In the genomic region with DNA sequence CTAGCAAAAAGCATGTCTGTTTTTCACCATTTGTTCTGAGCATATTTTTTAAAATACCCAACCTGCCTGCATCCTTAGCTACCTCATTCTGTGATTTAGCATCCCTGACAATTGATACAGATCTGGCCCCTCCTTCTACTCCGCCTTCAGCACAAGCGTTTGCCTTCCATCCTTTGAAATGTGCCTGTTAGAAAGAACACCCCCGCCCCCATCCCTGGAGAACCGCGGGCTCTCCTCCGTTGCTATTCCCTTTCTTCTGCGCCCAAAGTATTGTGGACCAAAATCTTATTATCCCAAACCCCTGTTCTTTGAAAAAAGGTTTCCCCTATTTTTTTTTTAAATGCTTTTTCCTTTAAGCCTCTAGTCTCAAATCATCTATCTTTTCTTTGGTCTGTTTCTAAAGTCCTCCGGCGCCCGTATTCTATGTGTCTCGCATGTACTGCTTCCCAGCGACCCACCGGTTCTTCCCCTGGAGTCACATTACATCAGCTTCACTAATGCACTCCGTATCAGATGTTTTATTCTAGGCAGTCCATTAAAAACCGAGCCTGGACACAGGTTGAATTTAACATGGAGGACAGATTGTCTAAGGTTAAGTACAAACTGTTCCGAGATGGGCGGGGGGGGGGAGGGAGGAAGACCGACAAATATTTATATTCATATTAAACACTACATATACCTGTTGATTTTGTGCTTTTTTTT, we compare ENCODE assay signal across 9 mouse cellular contexts. TPM values are rescaled to one million over a fixed set of nuclear protein-coding genes. Genes with fewer than 3 reads are reported as not detected.
DNase-seq lines count a peak whose midpoint lies in the region; ATAC-seq and TF ChIP-seq lines count a peak whose summit lies in the region.
"Had no signal": no experiment of that assay in that cellular context is flagged by ENCODE, and none has a peak within 500 bp of the region (broad histone marks: within the 10 kb centered on the region; RNA-seq: fewer than 3 reads in every experiment).

No protein-coding gene starts in this region.

- no peaks in the 10 kb centered on the region for H3K9me3 ChIP-seq in lung, postnatal 0 days (ENCODE audit: low read length)
- H3K9me3 ChIP-seq in neural tube, embryonic 11.5 days (ENCODE audit: control insufficient read depth, low read length), result no peaks in the 10 kb centered on the region

- H3K4me1 ChIP-seq in lung, postnatal 0 days (ENCODE audit: insufficient read depth, low read depth, low read length), result peaks cover 9% of the 10 kb centered on the region
- no peaks in the 10 kb centered on the region for H3K4me1 ChIP-seq in embryonic fibroblast, embryonic 13.5 days (ENCODE audit: control insufficient read depth, insufficient read depth, low read length)
- peaks cover 3% of the 10 kb centered on the region; the same call in 1 of the 2 replicates for H3K4me1 ChIP-seq in neural tube, embryonic 11.5 days (ENCODE audit: control insufficient read depth, insufficient read depth, low read length)

- no peak for ATAC-seq in lung, postnatal 0 days
- peak; percentile 21; the same call in 1 of the 2 replicates for ATAC-seq in neural tube, embryonic 11.5 days (ENCODE audit: insufficient read depth, low FRiP score, low TSS enrichment)

- WGBS in lung, postnatal 0 days, result 1% methylated on average over 18 of the region's 18 CpGs
- WGBS in neural tube, embryonic 11.5 days, result under 1% methylated on average over 18 of the region's 18 CpGs

- no peak for TF ChIP-seq CTCF in lung, postnatal 0 days (IDR thresholded peaks at IDR 0.05)
- no peak for TF ChIP-seq CTCF in embryonic fibroblast, embryonic 13.5 days (IDR thresholded peaks at IDR 0.05; ENCODE audit: borderline replicate concordance, insufficient read depth, low read length)
- TF ChIP-seq CTCF in left cerebral cortex, adult 2 months (IDR thresholded peaks at IDR 0.05), result no peak

- no peak for TF ChIP-seq EP300 in lung, postnatal 0 days (IDR thresholded peaks at IDR 0.05)

- H3K4me2 ChIP-seq in lung, postnatal 0 days (replicated peaks; ENCODE audit: low read depth, low read length), result peak overlapping the region; percentile 64
- peak overlapping the region; percentile 95 for H3K4me2 ChIP-seq in neural tube, embryonic 11.5 days (ENCODE audit: low read depth)

- H3K27me3 ChIP-seq in lung, postnatal 0 days (replicated peaks; ENCODE audit: insufficient read depth, low read length), result 0 out of 2 replicates have a peak, but pooled peaks cover 16% of the 10 kb centered on the region
- no peaks in the 10 kb centered on the region for H3K27me3 ChIP-seq in neural tube, embryonic 11.5 days (ENCODE audit: control insufficient read depth, insufficient read depth, low read length)

- DNase-seq in lung, postnatal 0 days (ENCODE audit: low spot score), result no peak
- DNase-seq in lung, postnatal 36 days, result no peak
- DNase-seq in left cerebral cortex, adult 2 months (ENCODE audit: extremely low spot score in 1 of 2, low spot score in 2 of 2), result peak; percentile 47 to 54
- DNase-seq in neural tube, embryonic 11.5 days (ENCODE audit: low spot score), result peak; percentile 47
- no peak for DNase-seq in adrenal gland, adult 8-10 months
- no peak for DNase-seq in gastrocnemius, adult 18-20 months (ENCODE audit: low spot score)
- DNase-seq in thymus, postnatal 10 days (ENCODE audit: low spot score in 2 of 2), result no peak

- H3K36me3 ChIP-seq in lung, postnatal 0 days (ENCODE audit: insufficient read depth, low read length), result no peaks in the 10 kb centered on the region
- no peaks in the 10 kb centered on the region for H3K36me3 ChIP-seq in neural tube, embryonic 11.5 days (ENCODE audit: control insufficient read depth, insufficient read depth, low read length)

- no peak for TF ChIP-seq POLR2A in embryonic fibroblast, embryonic 13.5 days (IDR thresholded peaks at IDR 0.05; ENCODE audit: low read depth, low read length)

- peak overlapping the region; percentile 34 for H3K4me3 ChIP-seq in lung, postnatal 0 days (ENCODE audit: low read depth, low read length)
- H3K4me3 ChIP-seq in embryonic fibroblast, embryonic 13.5 days (ENCODE audit: insufficient read depth, low read length), result peak overlapping the region; percentile 64
- H3K4me3 ChIP-seq in left cerebral cortex, adult 2 months, result peak overlapping the region; percentile 75
- peak overlapping the region; percentile 69 for H3K4me3 ChIP-seq in neural tube, embryonic 11.5 days (ENCODE audit: low read depth, low read length)
- H3K4me3 ChIP-seq: megakaryocyte, embryonic 14.5 days had no signal

- no peak overlapping the region for H3K9ac ChIP-seq in lung, postnatal 0 days (replicated peaks; ENCODE audit: low read depth)
- peak overlapping the region; percentile 75; the same call in 1 of the 2 replicates for H3K9ac ChIP-seq in neural tube, embryonic 11.5 days (ENCODE audit: low read length)

- intact Hi-C loops in left cerebral cortex, adult 2 months (cut with DNase I), result loop anchor here (5.0 to 10.0 kb wide), 4 partner anchors 98 to 411 kb away; no protein-coding TSS in a partner anchor

- no peak overlapping the region for H3K27ac ChIP-seq in lung, postnatal 0 days (ENCODE audit: low read length)
- no peak overlapping the region for H3K27ac ChIP-seq in embryonic fibroblast, embryonic 13.5 days (ENCODE audit: insufficient read depth, low read length)
- peak overlapping the region; percentile 95 for H3K27ac ChIP-seq in left cerebral cortex, adult 2 months
- H3K27ac ChIP-seq in neural tube, embryonic 11.5 days (ENCODE audit: low read depth, low read length), result no peak overlapping the region

RNA-seq across cellular contexts. Expression of gene Uchl1, which starts 0.6 kb away (rescaled TPM):
- 18.3 and 18.8 TPM in 2 replicates for polyA plus RNA-seq in lung, postnatal 0 days (2015; fragmentation: Nextera tagmentation; extraction: Ambion mirVana)
- 21.7 and 39.8 TPM in 2 replicates for polyA plus RNA-seq in embryonic fibroblast, embryonic 13.5 days (2011; ENCODE audit: insufficient read length, low read depth, missing spikeins)
- 100 to 1,000 TPM; 878 to 888 TPM for total RNA-seq in left cerebral cortex, adult 2 months (2021)
- polyA plus RNA-seq in neural tube, embryonic 11.5 days (2014; fragmentation: Nextera tagmentation; extraction: Ambion mirVana), result 435 and 490 TPM in 2 replicates
- total RNA-seq in adrenal gland, adult 8-10 months (2022), result 100 to 1,000 TPM in 2 of 4 experiments, 10 to 100 TPM in 2; 74.1 to 210 (median 151) TPM
- total RNA-seq in gastrocnemius, adult 18-20 months (2021), result 1 to 10 TPM; 2.4 to 8.8 TPM

RNA-seq across cellular contexts. Expression of gene Apbb2, which starts 56.8 kb away (rescaled TPM):
- polyA plus RNA-seq in lung, postnatal 0 days (2015; fragmentation: Nextera tagmentation; extraction: Ambion mirVana), result 48.9 and 50.4 TPM in 2 replicates
- polyA plus RNA-seq in embryonic fibroblast, embryonic 13.5 days (2011; ENCODE audit: insufficient read length, low read depth, missing spikeins), result 71.9 and 88.0 TPM in 2 replicates
- total RNA-seq in left cerebral cortex, adult 2 months (2021), result 10 to 100 TPM; 60.1 to 70.5 TPM
- 48.6 and 52.6 TPM in 2 replicates for polyA plus RNA-seq in neural tube, embryonic 11.5 days (2014; fragmentation: Nextera tagmentation; extraction: Ambion mirVana)
- 10 to 100 TPM; 61.2 to 89.9 (median 81.5) TPM for total RNA-seq in adrenal gland, adult 8-10 months (2022)
- 10 to 100 TPM; 37.4 to 40.4 TPM for total RNA-seq in gastrocnemius, adult 18-20 months (2021)

Comparison
In these comparisons a context has a peak if more than half of its experiments do, and no peak if none do; other contexts are left out.
1. DNase-seq: peak in left cerebral cortex, adult 2 months (2 of 2) and neural tube, embryonic 11.5 days (single experiment); none in lung, postnatal 0 days (single experiment), lung, postnatal 36 days (single experiment), adrenal gland, adult 8-10 months (single experiment), gastrocnemius, adult 18-20 months (single experiment) and thymus, postnatal 10 days (0 of 2).
2. RNA of gene Uchl1, which starts 0.6 kb away (total RNA-seq): 878 to 888 TPM in left cerebral cortex, adult 2 months and 74.1 to 210 TPM in adrenal gland, adult 8-10 months; 2.4 to 8.8 TPM in gastrocnemius, adult 18-20 months; every median in the first group is over 4 times any median in the second.
3. Peak in every context shown above with its lines, with median percentiles within 50 percentile points of each other: H3K4me3 ChIP-seq.